In genomic region chr9:51664353-51664752, GRCm38 (mm10) we compare ENCODE assay signal across 28 mouse cellular contexts.
DNase-seq lines count a peak whose midpoint lies in the region; ATAC-seq and TF ChIP-seq lines count a peak whose summit lies in the region.
"Had no signal": no experiment of that assay in that cellular context is flagged by ENCODE, and none has a peak within 500 bp of the region (broad histone marks: within the 10 kb centered on the region; RNA-seq: fewer than 3 reads in every experiment).

No protein-coding gene starts in this region.

- ATAC-seq in kidney, postnatal 0 days (replicated peaks; ENCODE audit: low FRiP score, low read depth): no peak
- no peak for ATAC-seq in cerebellum, adult (ENCODE audit: insufficient number of reproducible peaks, low FRiP score, low TSS enrichment)
- ATAC-seq: forebrain, postnatal 0 days; inflammation-experienced regulatory T-cells, adult 6 months had no signal

- no peak overlapping the region for H3K9ac ChIP-seq in kidney, postnatal 0 days (ENCODE audit: low read depth, low read length)
- H3K9ac ChIP-seq: embryonic facial prominence, embryonic 13.5 days; forebrain, embryonic 12.5 days; forebrain, postnatal 0 days; hindbrain, embryonic 15.5 days; liver, embryonic 15.5 days; lung, embryonic 15.5 days; neural tube, embryonic 12.5 days had no signal

- no peak overlapping the region for H3K27ac ChIP-seq in kidney, postnatal 0 days
- no peak overlapping the region for H3K27ac ChIP-seq in kidney, adult 2 months (ENCODE audit: insufficient read depth, low read depth, low read length)
- H3K27ac ChIP-seq: embryonic facial prominence, embryonic 13.5 days; forebrain, embryonic 12.5 days; hindbrain, embryonic 10.5 days; hindbrain, embryonic 15.5 days; liver, embryonic 15.5 days; lung, embryonic 15.5 days; neural tube, embryonic 12.5 days had no signal

- no peak for TF ChIP-seq CTCF in kidney, postnatal 0 days (IDR thresholded peaks at IDR 0.05; ENCODE audit: low read depth)
- no peak for TF ChIP-seq CTCF in kidney, adult 2 months (conservative IDR thresholded peaks at IDR 0.05; ENCODE audit: insufficient read depth, insufficient read length, low read depth, low read length)
- no peak for TF ChIP-seq CTCF in brain, embryonic 14.5 days (IDR thresholded peaks at IDR 0.05; ENCODE audit: borderline replicate concordance, extremely low read depth, insufficient read depth, insufficient read length)

- TF ChIP-seq POLR2A in kidney, adult 2 months (IDR thresholded peaks at IDR 0.05; ENCODE audit: low read depth, low read length): no peak
- no peak for TF ChIP-seq POLR2A in brain, embryonic 14.5 days (IDR thresholded peaks at IDR 0.05; ENCODE audit: borderline replicate concordance, extremely low read depth, insufficient read depth, insufficient read length, poor library complexity, severe bottlenecking)

- H3K4me2 ChIP-seq in kidney, postnatal 0 days (ENCODE audit: low read length): no peak overlapping the region
- H3K4me2 ChIP-seq: embryonic facial prominence, embryonic 13.5 days; forebrain, embryonic 12.5 days; hindbrain, embryonic 15.5 days; liver, embryonic 15.5 days; lung, embryonic 15.5 days; midbrain, embryonic 11.5 days; neural tube, embryonic 12.5 days had no signal

- no peaks in the 10 kb centered on the region for H3K27me3 ChIP-seq in kidney, postnatal 0 days (ENCODE audit: insufficient read depth, low read length)
- no peaks in the 10 kb centered on the region for H3K27me3 ChIP-seq in kidney, adult 2 months (replicated peaks; ENCODE audit: control insufficient read depth, insufficient read depth, low read length)
- H3K27me3 ChIP-seq: embryonic facial prominence, embryonic 13.5 days; forebrain, embryonic 12.5 days; hindbrain, embryonic 15.5 days; liver, embryonic 15.5 days; lung, embryonic 15.5 days; neural tube, embryonic 12.5 days had no signal

- H3K9me3 ChIP-seq in kidney, postnatal 0 days (replicated peaks; ENCODE audit: low read length): no peaks in the 10 kb centered on the region
- H3K9me3 ChIP-seq: embryonic facial prominence, embryonic 13.5 days; forebrain, embryonic 12.5 days; G1E; hindbrain, embryonic 10.5 days; hindbrain, embryonic 15.5 days; liver, embryonic 15.5 days; lung, embryonic 15.5 days; neural tube, embryonic 12.5 days had no signal

- no peaks in the 10 kb centered on the region for H3K36me3 ChIP-seq in kidney, postnatal 0 days (ENCODE audit: insufficient read depth, low read length)
- H3K36me3 ChIP-seq in kidney, adult 2 months (ENCODE audit: control insufficient read depth, insufficient read depth, low read length): no peaks in the 10 kb centered on the region
- H3K36me3 ChIP-seq: embryonic facial prominence, embryonic 13.5 days; forebrain, embryonic 12.5 days; G1E; hindbrain, embryonic 10.5 days; hindbrain, embryonic 15.5 days; liver, embryonic 15.5 days; lung, embryonic 15.5 days; neural tube, embryonic 12.5 days had no signal

- WGBS in kidney, postnatal 0 days: 36% methylated on average over 1 of the region's 1 CpGs
- WGBS in kidney, adult 2 months: 33% methylated on average over 1 of the region's 1 CpGs

- no peaks in the 10 kb centered on the region for H3K4me1 ChIP-seq in kidney, postnatal 0 days (replicated peaks; ENCODE audit: insufficient read depth, low read length)
- H3K4me1 ChIP-seq in kidney, adult 2 months (ENCODE audit: control insufficient read depth, insufficient read depth, low read length): no peaks in the 10 kb centered on the region
- H3K4me1 ChIP-seq: forebrain, embryonic 12.5 days; hindbrain, embryonic 10.5 days; liver, embryonic 15.5 days had no signal

- peak; percentile 28 for DNase-seq in kidney, postnatal 0 days (ENCODE audit: low spot score)
- DNase-seq in kidney, adult 2 months: no peak
- peak; percentile 12 for DNase-seq in brain, embryonic 14.5 days (ENCODE audit: low read depth)
- DNase-seq in fat pad, adult 2 months (ENCODE audit: extremely low read depth, low read depth, low spot score): peak; percentile 66
- peak; percentile 28 for DNase-seq in mesoderm, embryonic 11.5 days (ENCODE audit: low read depth, low spot score)
- DNase-seq in T-cell, adult 2 months (ENCODE audit: low spot score): no peak
- DNase-seq: adrenal gland, postnatal 14 days; cerebellum, adult 2 months; cerebellum, postnatal 36 days; forebrain, postnatal 0 days; heart, postnatal 14 days; kidney, adult 18-20 months; kidney, postnatal 10 days; retina, postnatal 1 day; right cerebral cortex, postnatal 14 days; thymus, postnatal 4 days had no signal

- no peak overlapping the region for H3K4me3 ChIP-seq in kidney, postnatal 0 days (replicated peaks; ENCODE audit: low read depth, low read length)
- H3K4me3 ChIP-seq in kidney, adult 2 months (ENCODE audit: insufficient read depth, low read depth, low read length): no peak overlapping the region
- H3K4me3 ChIP-seq: embryonic facial prominence, embryonic 13.5 days; erythroblast, embryonic 14.5 days; forebrain, embryonic 12.5 days; hindbrain, embryonic 10.5 days; hindbrain, embryonic 15.5 days; liver, embryonic 15.5 days; lung, embryonic 15.5 days; neural tube, embryonic 12.5 days had no signal

Comparison
In these comparisons a context has a peak if more than half of its experiments do, and no peak if none do; other contexts are left out.
1. DNase-seq: peak in kidney, postnatal 0 days (single experiment), brain, embryonic 14.5 days (single experiment), fat pad, adult 2 months (single experiment) and mesoderm, embryonic 11.5 days (single experiment); none in kidney, adult 2 months (single experiment) and T-cell, adult 2 months (single experiment).